Mouse (Mus musculus) neural tube, embryonic 11.5 days (tissue): ENCODE measurements around the gene Pramel4. TPM values are rescaled to one million over a fixed set of nuclear protein-coding genes. Genes with fewer than 3 reads are reported as not detected.
"Not testable (repeated sequence)": the region's sequence is repeated elsewhere in the genome, so short reads cannot be mapped to it uniquely, and the experiment has no call there.

Experiments
- ATAC-seq: fragments of 200-750 bp; cut with Nextera tagmentation; 2 replicates; pipeline ENCODE4 v1.8.0; 2017; ENCODE audit warnings: moderate number of reproducible peaks, mild to moderate bottlenecking, moderate TSS enrichment, moderate library complexity; ENCODE audit not compliant: insufficient read depth, low FRiP score, low TSS enrichment
- DNase-seq: peaks from one replicate; pipeline ENCODE4 v3.0.0-alpha.2; 2015; ENCODE audit warnings: low spot score
- H3K27ac ChIP-seq: fragments of 300-500 bp; sonication (generic); 2 replicates; pipeline ENCODE4 v1.5.1; 2014; ENCODE audit warnings: low read depth, mild to moderate bottlenecking, low read length
- H3K27me3 ChIP-seq: fragments of 300-500 bp; sonication (generic); 2 replicates; pipeline ENCODE4 v1.6.1; 2014; ENCODE audit warnings: mild to moderate bottlenecking, low read length, mixed read lengths; ENCODE audit not compliant: control insufficient read depth, insufficient read depth
- H3K36me3 ChIP-seq: fragments of 300-500 bp; sonication (generic); 2 replicates; pipeline ENCODE4 v1.6.1; 2014; ENCODE audit warnings: mild to moderate bottlenecking, low read length, moderate library complexity, mixed read lengths; ENCODE audit not compliant: control insufficient read depth, insufficient read depth
- H3K4me1 ChIP-seq: fragments of 300-500 bp; sonication (generic); 2 replicates; pipeline ENCODE4 v1.6.1; 2014; ENCODE audit warnings: low read length, mixed read lengths; ENCODE audit not compliant: control insufficient read depth, insufficient read depth
- H3K4me2 ChIP-seq: fragments of 300-500 bp; sonication (generic); 2 replicates; pipeline ENCODE4 v1.6.1; 2014; ENCODE audit warnings: low read depth, mild to moderate bottlenecking, moderate library complexity
- H3K4me3 ChIP-seq: fragments of 300-500 bp; sonication (generic); 2 replicates; pipeline ENCODE4 v1.5.1; 2014; ENCODE audit warnings: low read depth, low read length
- H3K9ac ChIP-seq: fragments of 300-500 bp; sonication (generic); 2 replicates; pipeline ENCODE4 v1.6.1; 2014; ENCODE audit warnings: mild to moderate bottlenecking, low read length
- H3K9me3 ChIP-seq: fragments of 300-500 bp; sonication (generic); 2 replicates; pipeline ENCODE4 v1.6.1; 2016; ENCODE audit warnings: low read length; ENCODE audit not compliant: control insufficient read depth
- WGBS: fragments of 180-500 bp; shearing (Covaris S2); extraction: QIAGEN DNeasy Blood & Tissue Kit; methylation state at CpG from one replicate; pipeline ENCODE4 v1.1.7; 2014; 5-methylcytosine and 5-hydroxymethylcytosine counted together
- polyA plus RNA-seq: library from polyadenylated mRNA; unstranded; fragments of >200 nt; fragmentation: Nextera tagmentation; extraction: Ambion mirVana; gene quantifications from 2 replicates; pipeline ENCODE4 v1.2.1, GENCODE M21; 2014

Pramel4 gene
- polyA plus RNA-seq: not detected in 2 replicates

DNA sequence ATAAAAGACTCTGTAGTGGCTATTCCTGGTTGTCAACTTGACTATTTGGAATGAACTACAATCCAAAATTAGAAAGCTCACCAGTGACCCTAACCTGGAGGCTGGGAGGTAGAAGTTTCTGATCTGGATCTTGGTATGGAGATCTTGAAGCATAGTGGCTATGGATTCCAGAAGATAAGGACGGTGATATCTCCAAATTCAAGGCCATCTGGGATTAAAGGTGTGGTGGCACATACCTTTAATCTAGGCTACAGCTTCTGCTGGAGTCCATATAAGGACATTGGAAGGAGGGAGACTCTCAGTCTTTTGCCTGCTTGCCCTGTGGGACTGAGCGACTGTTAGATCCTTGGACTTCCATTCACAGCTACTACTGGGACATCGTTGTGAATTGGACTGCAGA, at the start of gene Pramel4:
Gene Pramel4, plus strand, starts transcription at position 301 of the 400 bp plus-strand sequence.
- not testable (repeated sequence) for H3K27me3 ChIP-seq, H3K9ac ChIP-seq, H3K4me2 ChIP-seq, H3K9me3 ChIP-seq, DNase-seq, H3K4me1 ChIP-seq, H3K36me3 ChIP-seq, H3K4me3 ChIP-seq, ATAC-seq, H3K27ac ChIP-seq
- WGBS: 90% methylated on average over 3 of the region's 3 CpGs

DNA sequence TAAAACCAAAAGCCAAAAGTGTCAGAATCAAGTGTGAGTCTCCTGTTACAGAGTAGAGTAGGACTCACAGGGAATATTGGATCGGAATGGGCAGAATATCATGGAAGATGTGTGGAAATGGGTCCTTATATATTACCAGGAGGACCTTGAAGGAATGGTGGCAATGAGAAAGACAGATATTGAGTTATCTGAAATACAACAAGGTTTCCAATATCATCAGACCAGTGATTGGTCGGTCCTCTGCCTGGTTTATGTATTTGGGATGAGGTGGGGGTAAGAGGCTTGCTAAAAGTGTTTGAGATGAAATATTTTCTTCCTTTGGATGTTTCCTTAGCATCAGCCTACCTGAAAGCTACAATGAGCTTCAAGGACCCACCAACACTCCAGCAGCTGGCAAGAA, 47.2 kb downstream of the Pramel4 start, which contains the start of gene Gm13102:
Gene Gm13102, plus strand, starts transcription at position 301 of the 400 bp plus-strand sequence.
- WGBS: no CpG with 5 or more reads among the region's 2 CpGs
- ATAC-seq, H3K27ac ChIP-seq: not testable (repeated sequence)

More for the DNA sequence above, 47.2 kb downstream of the Pramel4 start, which contains the start of gene Gm13102:
- H3K36me3 ChIP-seq, DNase-seq, H3K9ac ChIP-seq, H3K4me3 ChIP-seq, H3K9me3 ChIP-seq, H3K4me2 ChIP-seq, H3K4me1 ChIP-seq, H3K27me3 ChIP-seq: not testable (repeated sequence)

Other genes with a start within 250 kb of the Pramel4 start
- not detected in 2 replicates for gene Gm13084, start 243.0 kb upstream of the Pramel4 start, polyA plus RNA-seq
- gene Gm13103, start 212.6 kb upstream of the Pramel4 start, polyA plus RNA-seq: not detected in 2 replicates
- not detected in 2 replicates for gene Pramef6, start 158.7 kb upstream of the Pramel4 start, polyA plus RNA-seq
- gene Pramef25, start 108.1 kb upstream of the Pramel4 start, polyA plus RNA-seq: not detected in 2 replicates
- gene Gm13101, start 92.2 kb upstream of the Pramel4 start, polyA plus RNA-seq: not detected in 2 replicates
- gene Pramef17, start 64.8 kb upstream of the Pramel4 start, polyA plus RNA-seq: not detected in 2 replicates
- not detected in 2 replicates for gene Gm13102, start 47.3 kb downstream of the Pramel4 start, polyA plus RNA-seq
- gene Oog3, start 103.5 kb downstream of the Pramel4 start, polyA plus RNA-seq: not detected in 2 replicates
- not detected in 2 replicates for gene Oog2, start 131.6 kb downstream of the Pramel4 start, polyA plus RNA-seq
- not detected in 2 replicates for gene C87977, start 154.2 kb downstream of the Pramel4 start, polyA plus RNA-seq
- gene Pramel5, start 221.4 kb downstream of the Pramel4 start, polyA plus RNA-seq: not detected in 2 replicates